Mouse (Mus musculus): ENCODE results near the gene Speer3. TPM values are rescaled to one million over a fixed set of nuclear protein-coding genes. Genes with fewer than 3 reads are reported as not detected.

The Speer3 gene
- polyA plus RNA-seq (2012): not detected in 2 replicates

GRCm38 (mm10) chr5:13791319-13791718, at the start of gene Speer3:
Speer3 (plus strand) TSS chr5:13791619.
- TF ChIP-seq GATA1 (IDR thresholded peaks at IDR 0.05; ENCODE audit: low read length): no peak

- no peak for TF ChIP-seq GATA1 (IDR thresholded peaks at IDR 0.05; ENCODE audit: low read length)
Observed at GRCm38 (mm10) chr5:13825108-13825507, 33.7 kb downstream of the Speer3 start.

GRCm38 (mm10) chr5:13826708-13827107, 35.3 kb downstream of the Speer3 start:
- no peak for TF ChIP-seq GATA1 (IDR thresholded peaks at IDR 0.05; ENCODE audit: low read length)

GRCm38 (mm10) chr5:13844317-13844716, 52.9 kb downstream of the Speer3 start:
- TF ChIP-seq GATA1 (IDR thresholded peaks at IDR 0.05; ENCODE audit: low read length): no peak

Other genes starting within 250 kb of the Speer3 start
- not detected in 2 replicates for gene Sema3e, start 233.7 kb downstream of the Speer3 start, polyA plus RNA-seq (2012)

Data from G1E-ER4 (cell line).